ENCODE assay signal across 24 mouse cellular contexts in the genomic region with DNA sequence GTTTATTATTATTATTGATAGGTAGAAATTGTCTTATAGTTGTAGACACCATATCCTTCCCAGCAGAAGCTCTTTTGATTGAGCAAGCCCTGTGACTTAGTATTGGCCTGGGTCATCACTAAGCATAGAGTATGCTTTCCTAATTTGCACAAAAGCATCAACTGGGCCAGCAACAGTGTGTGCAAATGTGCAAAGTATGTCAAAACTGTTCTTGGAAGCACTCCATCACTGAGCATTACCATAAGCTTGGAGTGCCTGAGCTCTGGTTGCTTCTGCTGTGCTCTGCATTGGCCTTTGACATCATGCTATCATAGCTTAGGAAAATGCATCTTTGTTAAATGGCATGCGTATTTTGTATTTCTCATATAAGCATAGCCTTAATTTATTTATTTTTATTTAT.
"Had no signal": no experiment of that assay in that cellular context is flagged by ENCODE, and none has a peak within 500 bp of the region (broad histone marks: within the 10 kb centered on the region; RNA-seq: fewer than 3 reads in every experiment).

No protein-coding gene starts in this region.

- H3K9me3 ChIP-seq: heart, embryonic 10.5 days; heart, embryonic 12.5 days; hindbrain, embryonic 10.5 days; hindbrain, embryonic 12.5 days; intestine, embryonic 15.5 days; limb, embryonic 13.5 days; limb, embryonic 15.5 days; liver, embryonic 13.5 days had no signal

- DNase-seq: gastrocnemius, adult 2 months; gastrocnemius, postnatal 10 days; gastrocnemius, postnatal 25 days; heart, adult 18-20 months; heart, postnatal 10 days; heart, postnatal 4 days; kidney, adult 18-20 months; kidney, adult 8-10 months; kidney, postnatal 10 days; kidney, postnatal 25 days; kidney, postnatal 4 days; left cerebral cortex, postnatal 4 days; liver, embryonic 13.5 days had no signal

- H3K27ac ChIP-seq: gastrocnemius, adult 2 months; heart, embryonic 10.5 days; hindbrain, embryonic 10.5 days; hindbrain, embryonic 12.5 days; hindbrain, embryonic 14.5 days; intestine, embryonic 15.5 days; limb, embryonic 13.5 days; limb, embryonic 15.5 days; liver, embryonic 13.5 days had no signal

- H3K27me3 ChIP-seq: heart, embryonic 12.5 days; hindbrain, embryonic 12.5 days; intestine, embryonic 15.5 days; limb, embryonic 13.5 days; limb, embryonic 15.5 days; liver, embryonic 13.5 days had no signal

- H3K4me2 ChIP-seq: heart, embryonic 12.5 days; hindbrain, embryonic 12.5 days; hindbrain, embryonic 14.5 days; intestine, embryonic 15.5 days; limb, embryonic 13.5 days; limb, embryonic 15.5 days; liver, embryonic 13.5 days had no signal

- H3K4me3 ChIP-seq: gastrocnemius, adult 2 months; heart, embryonic 10.5 days; heart, embryonic 12.5 days; hindbrain, embryonic 10.5 days; hindbrain, embryonic 12.5 days; intestine, embryonic 15.5 days; limb, embryonic 13.5 days; limb, embryonic 15.5 days; liver, embryonic 13.5 days had no signal

- H3K4me1 ChIP-seq: heart, embryonic 10.5 days; heart, embryonic 12.5 days; intestine, embryonic 15.5 days; limb, embryonic 15.5 days had no signal

- ATAC-seq: hindbrain, embryonic 16.5 days; inflammation-experienced regulatory T-cells, adult 6 months; intestine, embryonic 15.5 days; intestine, postnatal 0 days had no signal

- H3K36me3 ChIP-seq: heart, embryonic 10.5 days; heart, embryonic 12.5 days; hindbrain, embryonic 10.5 days; hindbrain, embryonic 12.5 days; intestine, embryonic 15.5 days; limb, embryonic 13.5 days; limb, embryonic 15.5 days; liver, embryonic 13.5 days had no signal

- H3K9ac ChIP-seq: heart, embryonic 12.5 days; hindbrain, embryonic 12.5 days; hindbrain, embryonic 14.5 days; intestine, embryonic 15.5 days; limb, embryonic 13.5 days; limb, embryonic 15.5 days; liver, embryonic 13.5 days had no signal
